Mouse (Mus musculus): ENCODE data around the gene Grid1. TPM values are rescaled to one million over a fixed set of nuclear protein-coding genes. Genes with fewer than 3 reads are reported as not detected.

Gene Grid1
- 1.8 and 2.5 TPM in 2 replicates for polyA plus RNA-seq (2014; fragmentation: Nextera tagmentation; extraction: Ambion mirVana)

DNA sequence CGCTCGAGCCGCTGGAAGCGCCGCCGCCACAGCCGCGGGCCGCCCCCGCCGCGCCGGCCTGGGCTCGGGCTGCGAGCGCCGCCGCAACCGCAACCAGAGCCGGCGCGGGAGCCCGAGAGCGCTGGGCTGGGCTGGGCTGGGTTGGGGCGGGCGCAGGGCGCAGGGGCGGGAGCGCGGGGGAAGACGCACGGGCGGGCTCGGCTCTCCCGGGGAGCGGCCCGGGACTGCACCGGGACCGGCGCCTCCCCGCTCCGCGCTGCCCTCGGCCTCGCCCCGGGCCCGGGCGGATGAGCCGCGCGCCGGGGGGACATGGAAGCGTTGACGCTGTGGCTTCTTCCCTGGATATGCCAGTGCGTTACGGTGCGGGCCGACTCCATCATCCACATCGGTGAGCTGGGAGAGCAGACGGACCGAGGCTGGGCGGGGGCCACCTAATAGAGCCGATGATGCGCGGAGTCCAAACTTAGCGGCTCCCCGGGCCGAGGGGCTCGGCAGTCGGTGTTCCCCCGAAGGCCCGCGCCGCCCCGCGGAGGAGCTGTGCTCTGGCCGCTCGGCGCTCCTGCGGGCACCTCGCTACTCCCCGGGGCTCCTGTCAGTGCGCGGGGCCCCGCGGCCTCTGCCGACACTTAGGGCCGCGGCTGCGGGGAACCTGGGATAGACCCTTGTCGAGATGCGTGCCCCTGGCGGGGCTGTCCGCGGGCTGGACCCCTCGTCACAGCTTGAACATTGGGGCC, at the start of gene Grid1:
Grid1 (plus strand) TSS at position 190 of the 734 bp plus-strand sequence.
- Histone ChIP-seq H3K36me3 (ENCODE audit: control insufficient read depth, insufficient read depth, low read length) (no peaks in the 10 kb centered on the region), H3K4me2 (ENCODE audit: low read depth, low read length) (peak within 1 kb of the TSS; percentile 80), H3K27ac (replicated peaks; ENCODE audit: low read depth, low read length) (no peak within 1 kb of the TSS; the same call in 1 of the 2 replicates), H3K4me3 (ENCODE audit: low read depth, low read length) (peak within 1 kb of the TSS; percentile 58), H3K4me1 (ENCODE audit: control insufficient read depth, insufficient read depth, low read length) (peaks cover 3% of the 10 kb centered on the region; the same call in 1 of the 2 replicates), H3K9ac (ENCODE audit: low read depth, low read length) (peak within 1 kb of the TSS; percentile 61), H3K27me3 (replicated peaks; ENCODE audit: control insufficient read depth, insufficient read depth, low read length) (peaks cover 88% of the 10 kb centered on the region), H3K9me3 (ENCODE audit: control insufficient read depth, low read length) (no peaks in the 10 kb centered on the region)
- DNase-seq (ENCODE audit: low spot score) (peak; percentile 28), ATAC-seq (ENCODE audit: low read depth) (peak; percentile 76)
- WGBS: 0% methylated on average over 13 of the region's 96 CpGs

DNA sequence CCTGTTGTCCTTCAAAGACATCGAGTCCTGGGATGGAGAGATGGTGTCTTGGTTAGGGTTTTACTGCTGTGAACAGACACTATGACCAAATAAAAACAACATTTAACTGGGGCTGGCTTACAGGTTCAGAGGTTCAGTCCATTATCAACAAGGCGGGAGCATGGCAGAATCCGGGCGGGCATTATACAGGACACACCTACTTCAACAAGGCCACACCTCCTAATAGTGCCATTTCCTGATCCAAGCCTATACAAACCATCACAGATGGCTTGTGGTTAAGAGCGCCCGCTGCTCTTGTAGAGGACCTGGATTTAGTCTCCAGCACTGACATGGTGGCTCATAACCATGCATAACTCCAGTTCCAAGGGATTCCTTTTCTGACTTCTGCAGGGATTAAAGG, 49.4 kb upstream of the Grid1 start:
- no peaks in the 10 kb centered on the region for H3K4me1 ChIP-seq (ENCODE audit: control insufficient read depth, insufficient read depth, low read length)
- no peak overlapping the region for H3K27ac ChIP-seq (replicated peaks; ENCODE audit: low read depth, low read length)
- H3K27me3 ChIP-seq (replicated peaks; ENCODE audit: control insufficient read depth, insufficient read depth, low read length): 0 out of 2 replicates have a peak, but pooled peaks cover 4% of the 10 kb centered on the region
- no peak for ATAC-seq (ENCODE audit: low read depth)
- 83% methylated on average over 6 of the region's 6 CpGs for WGBS
- no peak overlapping the region for H3K4me2 ChIP-seq (ENCODE audit: low read depth, low read length)
- H3K9ac ChIP-seq (ENCODE audit: low read depth, low read length): no peak overlapping the region
- no peak for DNase-seq (ENCODE audit: low spot score)
- no peaks in the 10 kb centered on the region for H3K36me3 ChIP-seq (ENCODE audit: control insufficient read depth, insufficient read depth, low read length)
- no peaks in the 10 kb centered on the region for H3K9me3 ChIP-seq (ENCODE audit: control insufficient read depth, low read length)
- H3K4me3 ChIP-seq (ENCODE audit: low read depth, low read length): no peak overlapping the region

DNA sequence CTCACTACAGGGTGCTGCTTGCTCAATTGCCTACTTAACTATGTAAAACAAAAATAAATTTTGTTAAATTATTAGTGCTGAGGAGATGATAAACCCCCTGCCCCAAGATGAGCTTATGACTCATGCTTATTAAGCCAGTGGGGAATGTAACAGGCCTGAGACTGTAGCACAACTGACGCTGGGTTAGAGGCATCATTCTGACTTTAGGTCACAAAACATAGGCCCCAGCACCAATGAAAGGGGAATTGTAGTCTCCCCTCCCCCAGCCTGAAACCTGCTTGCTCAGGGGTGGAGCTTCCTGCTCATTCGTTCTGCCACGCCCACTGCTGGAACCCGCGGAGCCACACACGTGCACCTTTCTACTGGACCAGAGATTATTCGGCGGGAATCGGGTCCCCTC, 48.3 kb upstream of the Grid1 start:
- Histone ChIP-seq H3K4me2 (ENCODE audit: low read depth, low read length) (no peak overlapping the region), H3K4me3 (ENCODE audit: low read depth, low read length) (no peak overlapping the region), H3K9ac (ENCODE audit: low read depth, low read length) (no peak overlapping the region), H3K27me3 (replicated peaks; ENCODE audit: control insufficient read depth, insufficient read depth, low read length) (0 out of 2 replicates have a peak, but pooled peaks cover 4% of the 10 kb centered on the region), H3K9me3 (ENCODE audit: control insufficient read depth, low read length) (no peaks in the 10 kb centered on the region), H3K27ac (replicated peaks; ENCODE audit: low read depth, low read length) (no peak overlapping the region), H3K36me3 (ENCODE audit: control insufficient read depth, insufficient read depth, low read length) (no peaks in the 10 kb centered on the region), H3K4me1 (ENCODE audit: control insufficient read depth, insufficient read depth, low read length) (no peaks in the 10 kb centered on the region)
- 40% methylated on average over 9 of the region's 9 CpGs for WGBS
- ATAC-seq (ENCODE audit: low read depth) (no peak), DNase-seq (ENCODE audit: low spot score) (no peak)

DNA sequence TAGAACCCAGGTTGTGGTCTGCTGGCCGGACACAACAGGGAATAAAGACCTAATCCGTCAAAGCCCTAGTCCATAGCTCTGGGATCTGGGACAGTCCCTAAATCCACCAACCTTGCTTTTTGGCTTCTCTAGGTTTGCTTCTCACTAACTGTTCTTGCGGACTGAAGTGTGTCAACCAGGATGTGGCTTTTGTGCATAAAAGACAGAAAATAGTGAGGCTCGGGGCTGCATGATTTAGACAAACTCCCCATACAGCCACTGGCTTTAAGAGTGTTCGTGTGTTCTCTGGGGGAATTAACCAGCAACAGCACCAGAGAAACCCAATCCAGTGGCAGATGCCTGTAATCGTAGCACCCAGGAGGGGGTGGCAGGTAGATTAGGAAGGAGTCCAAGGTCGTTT, 47.8 kb upstream of the Grid1 start:
- Histone ChIP-seq H3K4me1 (ENCODE audit: control insufficient read depth, insufficient read depth, low read length) (no peaks in the 10 kb centered on the region), H3K4me2 (ENCODE audit: low read depth, low read length) (no peak overlapping the region), H3K9me3 (ENCODE audit: control insufficient read depth, low read length) (no peaks in the 10 kb centered on the region), H3K4me3 (ENCODE audit: low read depth, low read length) (no peak overlapping the region), H3K27ac (replicated peaks; ENCODE audit: low read depth, low read length) (no peak overlapping the region), H3K36me3 (ENCODE audit: control insufficient read depth, insufficient read depth, low read length) (no peaks in the 10 kb centered on the region), H3K9ac (ENCODE audit: low read depth, low read length) (no peak overlapping the region), H3K27me3 (replicated peaks; ENCODE audit: control insufficient read depth, insufficient read depth, low read length) (0 out of 2 replicates have a peak, but pooled peaks cover 4% of the 10 kb centered on the region)
- no peak for ATAC-seq (ENCODE audit: low read depth)
- 50% methylated on average over 7 of the region's 7 CpGs for WGBS
- no peak for DNase-seq (ENCODE audit: low spot score)

DNA sequence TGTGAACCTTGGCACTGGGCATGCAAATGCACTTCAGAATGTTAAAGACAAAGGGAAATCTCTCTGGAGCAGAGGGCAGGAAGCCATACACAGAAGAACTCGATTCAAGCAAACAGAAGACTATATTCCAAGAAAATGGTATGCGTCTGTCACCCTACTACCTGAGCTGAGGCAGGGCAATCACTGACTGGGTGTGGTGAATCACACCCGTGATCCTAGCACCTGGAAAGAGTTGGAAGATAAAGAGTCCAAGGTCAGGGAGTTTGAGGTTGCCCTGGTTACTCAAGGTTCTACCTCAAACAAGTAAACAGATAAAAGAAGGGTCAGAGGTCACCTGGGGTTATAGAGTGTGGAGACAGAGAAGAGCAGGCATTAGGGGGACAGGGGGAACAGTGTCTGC, 46.2 kb upstream of the Grid1 start:
- DNase-seq (ENCODE audit: low spot score): no peak
- WGBS: 76% methylated on average over 3 of the region's 3 CpGs

DNA sequence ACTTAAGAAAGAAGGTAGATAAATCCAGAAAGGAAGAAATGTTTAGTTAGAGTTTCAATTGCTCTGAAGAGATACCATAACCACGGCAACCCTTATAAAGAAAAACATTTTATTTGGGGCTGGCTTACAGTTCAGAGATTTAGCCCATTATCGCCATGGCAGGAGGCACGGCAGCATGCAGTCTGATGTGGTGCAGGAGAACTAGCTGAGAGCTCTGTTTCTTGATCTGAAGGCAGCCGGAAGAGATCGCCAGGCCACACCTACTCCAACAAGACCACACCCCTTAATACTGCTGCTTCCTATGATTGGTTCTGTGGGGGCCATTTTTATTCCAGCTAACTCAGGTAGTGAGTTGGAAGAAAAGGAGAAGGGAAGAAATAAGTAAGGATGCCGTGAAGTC, 45.7 kb upstream of the Grid1 start:
- Histone ChIP-seq H3K4me3 (ENCODE audit: low read depth, low read length) (no peak overlapping the region), H3K9me3 (ENCODE audit: control insufficient read depth, low read length) (no peaks in the 10 kb centered on the region), H3K27ac (replicated peaks; ENCODE audit: low read depth, low read length) (no peak overlapping the region), H3K36me3 (ENCODE audit: control insufficient read depth, insufficient read depth, low read length) (no peaks in the 10 kb centered on the region), H3K4me2 (ENCODE audit: low read depth, low read length) (no peak overlapping the region), H3K4me1 (ENCODE audit: control insufficient read depth, insufficient read depth, low read length) (no peaks in the 10 kb centered on the region), H3K9ac (ENCODE audit: low read depth, low read length) (no peak overlapping the region), H3K27me3 (replicated peaks; ENCODE audit: control insufficient read depth, insufficient read depth, low read length) (0 out of 2 replicates have a peak, but pooled peaks cover 4% of the 10 kb centered on the region)
- ATAC-seq (ENCODE audit: low read depth) (no peak), DNase-seq (ENCODE audit: low spot score) (no peak)
- 79% methylated on average over 6 of the region's 6 CpGs for whole genome bisulfite sequencing

More for the DNA sequence above, 46.2 kb upstream of the Grid1 start:
- Histone ChIP-seq H3K36me3 (ENCODE audit: control insufficient read depth, insufficient read depth, low read length) (no peaks in the 10 kb centered on the region), H3K4me1 (ENCODE audit: control insufficient read depth, insufficient read depth, low read length) (no peaks in the 10 kb centered on the region), H3K27ac (replicated peaks; ENCODE audit: low read depth, low read length) (no peak overlapping the region), H3K27me3 (replicated peaks; ENCODE audit: control insufficient read depth, insufficient read depth, low read length) (0 out of 2 replicates have a peak, but pooled peaks cover 4% of the 10 kb centered on the region), H3K9me3 (ENCODE audit: control insufficient read depth, low read length) (no peaks in the 10 kb centered on the region), H3K4me2 (ENCODE audit: low read depth, low read length) (no peak overlapping the region), H3K9ac (ENCODE audit: low read depth, low read length) (no peak overlapping the region), H3K4me3 (ENCODE audit: low read depth, low read length) (no peak overlapping the region)
- ATAC-seq (ENCODE audit: low read depth): no peak

DNA sequence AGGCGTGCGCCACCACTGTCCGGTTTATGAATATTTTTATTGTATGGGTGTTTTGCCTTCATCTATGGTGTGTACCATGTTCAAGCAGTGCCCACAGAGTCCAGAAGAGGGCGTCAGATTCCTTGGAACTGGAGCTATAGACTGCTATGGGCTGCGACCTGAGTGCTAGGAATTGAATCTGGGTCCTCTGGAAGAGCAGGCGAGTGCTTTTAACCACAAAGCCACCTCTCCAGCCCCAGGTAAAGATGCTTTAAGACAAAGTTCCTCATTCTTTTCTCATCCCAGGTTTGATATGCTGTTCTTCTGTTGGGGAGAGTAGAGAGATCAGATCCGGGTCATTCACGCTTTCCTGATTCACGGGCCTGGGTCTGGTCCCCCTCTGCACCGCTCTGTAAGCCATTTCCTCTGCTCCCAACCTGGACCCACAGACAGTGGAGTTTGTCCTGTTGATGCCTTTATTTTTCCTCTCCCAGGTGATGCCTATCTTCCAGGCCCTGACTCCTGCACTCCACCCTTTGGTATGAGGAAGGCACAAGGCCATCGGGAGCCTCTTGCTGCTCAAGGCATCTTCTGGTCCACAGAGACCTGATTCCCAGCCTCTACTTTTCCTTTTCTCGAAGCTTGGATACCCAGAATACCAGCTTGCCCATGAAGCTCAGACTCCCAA, 43.1 kb upstream of the Grid1 start:
- Histone ChIP-seq H3K9ac (ENCODE audit: low read depth, low read length) (no peak overlapping the region), H3K27ac (replicated peaks; ENCODE audit: low read depth, low read length) (no peak overlapping the region), H3K4me1 (ENCODE audit: control insufficient read depth, insufficient read depth, low read length) (no peaks in the 10 kb centered on the region), H3K4me3 (ENCODE audit: low read depth, low read length) (no peak overlapping the region), H3K4me2 (ENCODE audit: low read depth, low read length) (no peak overlapping the region), H3K9me3 (ENCODE audit: control insufficient read depth, low read length) (no peaks in the 10 kb centered on the region), H3K27me3 (replicated peaks; ENCODE audit: control insufficient read depth, insufficient read depth, low read length) (no peaks in the 10 kb centered on the region), H3K36me3 (ENCODE audit: control insufficient read depth, insufficient read depth, low read length) (no peaks in the 10 kb centered on the region)
- 88% methylated on average over 12 of the region's 12 CpGs for WGBS
- DNase-seq (ENCODE audit: low spot score) (no peak), ATAC-seq (ENCODE audit: low read depth) (no peak)

DNA sequence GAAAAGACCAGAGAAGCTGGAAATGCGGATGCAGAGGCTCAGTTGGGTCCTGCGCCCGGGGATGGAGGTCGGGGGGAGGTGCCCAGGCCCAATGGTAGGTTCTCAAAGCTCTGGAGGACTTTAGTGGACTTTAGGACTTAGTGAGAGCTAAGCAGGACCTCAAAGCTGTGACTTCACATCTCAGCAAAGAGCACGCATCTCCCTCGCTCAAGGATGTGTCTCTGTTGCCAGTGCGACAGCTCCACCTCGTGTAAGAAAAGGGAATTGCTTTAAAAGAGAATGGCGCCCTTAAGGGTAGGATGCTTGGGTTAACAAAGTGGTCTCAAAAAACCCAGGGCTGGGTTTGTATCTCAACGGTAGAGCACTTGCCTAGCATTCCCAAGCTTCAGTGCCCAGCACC, 42.1 kb upstream of the Grid1 start:
- no peaks in the 10 kb centered on the region for H3K9me3 ChIP-seq (ENCODE audit: control insufficient read depth, low read length)
- WGBS: 15% methylated on average over 10 of the region's 10 CpGs
- H3K36me3 ChIP-seq (ENCODE audit: control insufficient read depth, insufficient read depth, low read length): no peaks in the 10 kb centered on the region
- no peak overlapping the region for H3K4me3 ChIP-seq (ENCODE audit: low read depth, low read length)
- DNase-seq (ENCODE audit: low spot score) (peak; percentile 68), ATAC-seq (ENCODE audit: low read depth) (peak; percentile 76; the same call in 1 of the 2 replicates)
- H3K27me3 ChIP-seq (replicated peaks; ENCODE audit: control insufficient read depth, insufficient read depth, low read length): no peaks in the 10 kb centered on the region
- no peaks in the 10 kb centered on the region for H3K4me1 ChIP-seq (ENCODE audit: control insufficient read depth, insufficient read depth, low read length)
- H3K9ac ChIP-seq (ENCODE audit: low read depth, low read length): no peak overlapping the region
- no peak overlapping the region for H3K27ac ChIP-seq (replicated peaks; ENCODE audit: low read depth, low read length)
- no peak overlapping the region for H3K4me2 ChIP-seq (ENCODE audit: low read depth, low read length)

All from embryonic facial prominence, embryonic 14.5 days (tissue).